Mouse (Mus musculus): Measurements from ENCODE around the gene Pias4. TPM values are rescaled to one million over a fixed set of nuclear protein-coding genes. Genes with fewer than 3 reads are reported as not detected.
A peak's percentile ranks its signal among the peaks of the same experiment; 100 is the strongest.

The Pias4 gene
- polyA plus RNA-seq, 1 experiment from 2014 or later = 36.0 TPM

DNA sequence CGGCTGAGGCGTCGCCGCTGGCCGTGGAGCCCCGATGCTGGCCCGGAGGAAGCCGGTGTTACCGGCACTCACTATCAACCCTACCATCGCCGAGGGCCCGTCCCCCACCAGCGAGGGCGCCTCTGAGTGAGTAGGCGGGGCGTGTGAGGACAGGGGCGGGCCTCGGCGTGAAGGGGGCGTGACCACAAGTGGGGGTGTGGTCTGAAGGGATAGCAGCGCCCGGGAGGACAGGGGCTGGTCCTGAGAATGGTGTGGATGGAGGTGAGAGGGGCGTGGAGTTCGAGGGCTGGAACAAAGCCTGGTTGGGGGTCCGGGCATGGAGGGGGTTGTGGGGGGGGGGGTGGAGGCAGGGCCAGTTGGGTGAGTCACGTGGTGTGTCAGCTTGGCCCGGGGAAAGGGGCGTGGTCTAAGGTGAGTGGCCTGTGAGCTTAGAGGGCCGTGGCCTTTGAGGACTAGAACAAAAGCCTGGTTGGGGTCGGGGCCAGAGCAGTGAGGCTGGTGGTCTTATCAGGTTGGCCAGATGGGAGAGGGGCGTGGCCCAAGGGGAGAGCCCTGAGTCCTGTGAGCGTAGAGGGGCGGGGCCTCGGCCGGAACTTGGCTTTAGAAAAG is 61.5 kb downstream of the Pias4 start:
- WGBS = under 1% methylated on average over 35 of the region's 35 CpGs
- Histone ChIP-seq H3K4me3 (peak overlapping the region; percentile 92), H3K36me3 (peaks cover 32% of the 10 kb centered on the region), H3K4me2 (peak overlapping the region; percentile 77), H3K27me3 (replicated peaks) (no peaks in the 10 kb centered on the region), H3K4me1 (replicated peaks) (peaks cover 21% of the 10 kb centered on the region), H3K9me3 (replicated peaks) (no peaks in the 10 kb centered on the region), H3K9ac (peak overlapping the region; percentile 98), H3K27ac (ENCODE audit: poor library complexity, severe bottlenecking) (peak overlapping the region; percentile 99)
- ATAC-seq (ENCODE audit: insufficient number of reproducible peaks, low FRiP score) = peak; percentile 90

DNA sequence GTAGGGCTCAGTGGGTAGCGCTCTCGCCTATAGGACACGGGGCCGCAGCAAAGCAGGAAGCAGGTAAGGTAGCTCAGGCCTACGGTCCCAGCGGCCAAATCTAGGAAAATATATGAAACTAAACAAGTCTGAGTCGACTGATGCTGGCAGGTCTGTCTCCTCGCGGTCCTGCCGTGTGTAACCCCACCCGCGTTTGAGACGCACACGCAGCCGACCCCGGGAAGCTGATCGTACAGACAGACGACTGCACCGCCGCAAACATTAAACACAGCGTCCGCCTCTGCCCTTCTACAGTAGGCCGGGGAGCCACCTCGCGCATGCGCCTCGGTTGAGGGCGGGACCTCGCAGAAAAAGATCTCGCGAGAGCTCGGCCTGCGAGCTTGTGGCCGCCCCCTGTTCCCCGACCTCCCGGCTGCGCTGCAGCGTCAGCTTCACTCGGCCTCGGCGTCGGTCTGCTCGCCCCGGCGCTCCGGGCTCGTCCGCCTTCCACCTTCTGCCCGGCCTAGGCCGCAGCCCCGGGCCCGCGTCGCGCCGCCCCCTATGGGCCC is 62.1 kb downstream of the Pias4 start, which contains the start of gene Map2k2:
Map2k2 (plus strand) TSS at position 351 of the 548 bp plus-strand sequence.
- peak within 1 kb of the TSS; percentile 77 for H3K4me2 ChIP-seq
- H3K9me3 ChIP-seq (replicated peaks) = no peaks in the 10 kb centered on the region
- under 1% methylated on average over 56 of the region's 56 CpGs for WGBS
- peaks cover 26% of the 10 kb centered on the region for H3K36me3 ChIP-seq
- H3K27ac ChIP-seq (ENCODE audit: poor library complexity, severe bottlenecking) = peak within 1 kb of the TSS; percentile 99
- H3K9ac ChIP-seq = peak within 1 kb of the TSS; percentile 98
- ATAC-seq (ENCODE audit: insufficient number of reproducible peaks, low FRiP score) = peak; percentile 93
- peak within 1 kb of the TSS; percentile 92 for H3K4me3 ChIP-seq
- peaks cover 21% of the 10 kb centered on the region for H3K4me1 ChIP-seq (replicated peaks)
- no peaks in the 10 kb centered on the region for H3K27me3 ChIP-seq (replicated peaks)

Small RNA genes within 50 kb of the gene (microRNA-seq; reads per million reads assigned to microRNA genes)
- gene Mir5615-1 (not detected), gene Mir5615-2 (not detected)

Other genes starting within 250 kb of the Pias4 start
- gene Lmnb2, start 249.7 kb downstream of the Pias4 start, polyA plus RNA-seq (2016; fragmentation: Nextera tagmentation; extraction: Ambion mirVana) = 34.3 and 35.3 TPM in 2 replicates
- 27.8 and 29.9 TPM in 2 replicates for gene Gadd45b, start 237.8 kb downstream of the Pias4 start, polyA plus RNA-seq (2016; fragmentation: Nextera tagmentation; extraction: Ambion mirVana)
- 1.5 and 1.7 TPM in 2 replicates for gene Gng7, start 153.0 kb downstream of the Pias4 start, polyA plus RNA-seq (2016; fragmentation: Nextera tagmentation; extraction: Ambion mirVana)
- not detected in 2 replicates for gene Diras1, start 142.3 kb downstream of the Pias4 start, polyA plus RNA-seq (2016; fragmentation: Nextera tagmentation; extraction: Ambion mirVana)
- 7.5 and 8.7 TPM in 2 replicates for gene Slc39a3, start 130.5 kb downstream of the Pias4 start, polyA plus RNA-seq (2016; fragmentation: Nextera tagmentation; extraction: Ambion mirVana)
- 152 and 154 TPM in 2 replicates for gene Sgta, start 107.7 kb downstream of the Pias4 start, polyA plus RNA-seq (2016; fragmentation: Nextera tagmentation; extraction: Ambion mirVana)
- gene Thop1, start 97.9 kb downstream of the Pias4 start, polyA plus RNA-seq (2016; fragmentation: Nextera tagmentation; extraction: Ambion mirVana) = 35.5 and 36.6 TPM in 2 replicates
- gene Creb3l3, start 69.0 kb downstream of the Pias4 start, polyA plus RNA-seq (2016; fragmentation: Nextera tagmentation; extraction: Ambion mirVana) = 0.31 and 0.47 TPM in 2 replicates
- 161 and 165 TPM in 2 replicates for gene Map2k2, start 62.0 kb downstream of the Pias4 start, polyA plus RNA-seq (2016; fragmentation: Nextera tagmentation; extraction: Ambion mirVana)
- gene Zbtb7a, start 32.7 kb downstream of the Pias4 start, polyA plus RNA-seq (2016; fragmentation: Nextera tagmentation; extraction: Ambion mirVana) = 24.7 and 24.8 TPM in 2 replicates
- 408 and 433 TPM in 2 replicates for gene Eef2, start 8.7 kb upstream of the Pias4 start, polyA plus RNA-seq (2016; fragmentation: Nextera tagmentation; extraction: Ambion mirVana)
- gene Dapk3, start 15.1 kb upstream of the Pias4 start, polyA plus RNA-seq (2016; fragmentation: Nextera tagmentation; extraction: Ambion mirVana) = 62.8 and 69.0 TPM in 2 replicates
- gene 4930442H23Rik, start 15.9 kb upstream of the Pias4 start, polyA plus RNA-seq (2016; fragmentation: Nextera tagmentation; extraction: Ambion mirVana) = 0.18 TPM in 1 of 2 replicates, not detected in the other
- gene Nmrk2, start 34.1 kb upstream of the Pias4 start, polyA plus RNA-seq (2016; fragmentation: Nextera tagmentation; extraction: Ambion mirVana) = 3.9 and 4.9 TPM in 2 replicates
- gene Atcay, start 62.9 kb upstream of the Pias4 start, polyA plus RNA-seq (2016; fragmentation: Nextera tagmentation; extraction: Ambion mirVana) = 0.46 and 0.72 TPM in 2 replicates
- gene Zfr2, start 65.2 kb upstream of the Pias4 start, polyA plus RNA-seq (2016; fragmentation: Nextera tagmentation; extraction: Ambion mirVana) = 6.1 and 7.2 TPM in 2 replicates
- 2.0 and 2.2 TPM in 2 replicates for gene Matk, start 85.0 kb upstream of the Pias4 start, polyA plus RNA-seq (2016; fragmentation: Nextera tagmentation; extraction: Ambion mirVana)
- 243 and 253 TPM in 2 replicates for gene Mrpl54, start 99.0 kb upstream of the Pias4 start, polyA plus RNA-seq (2016; fragmentation: Nextera tagmentation; extraction: Ambion mirVana)
- gene Apba3, start 99.0 kb upstream of the Pias4 start, polyA plus RNA-seq (2016; fragmentation: Nextera tagmentation; extraction: Ambion mirVana) = 43.3 and 46.1 TPM in 2 replicates
- 1.7 and 2.3 TPM in 2 replicates for gene Tjp3, start 123.7 kb upstream of the Pias4 start, polyA plus RNA-seq (2016; fragmentation: Nextera tagmentation; extraction: Ambion mirVana)
- gene Pip5k1c, start 125.0 kb upstream of the Pias4 start, polyA plus RNA-seq (2016; fragmentation: Nextera tagmentation; extraction: Ambion mirVana) = 41.1 and 43.4 TPM in 2 replicates
- gene Cactin, start 153.2 kb upstream of the Pias4 start, polyA plus RNA-seq (2016; fragmentation: Nextera tagmentation; extraction: Ambion mirVana) = 37.3 and 40.3 TPM in 2 replicates
- gene Tbxa2r, start 160.8 kb upstream of the Pias4 start, polyA plus RNA-seq (2016; fragmentation: Nextera tagmentation; extraction: Ambion mirVana) = 13.4 TPM in 2 replicates
- not detected in 2 replicates for gene Gipc3, start 175.3 kb upstream of the Pias4 start, polyA plus RNA-seq (2016; fragmentation: Nextera tagmentation; extraction: Ambion mirVana)
- 107 and 109 TPM in 2 replicates for gene Hmg20b, start 182.6 kb upstream of the Pias4 start, polyA plus RNA-seq (2016; fragmentation: Nextera tagmentation; extraction: Ambion mirVana)
- 13.0 and 13.4 TPM in 2 replicates for gene Mfsd12, start 189.6 kb upstream of the Pias4 start, polyA plus RNA-seq (2016; fragmentation: Nextera tagmentation; extraction: Ambion mirVana)
- 0.82 and 0.91 TPM in 2 replicates for gene 4930404N11Rik, start 197.9 kb upstream of the Pias4 start, polyA plus RNA-seq (2016; fragmentation: Nextera tagmentation; extraction: Ambion mirVana)
- 96.4 and 99.5 TPM in 2 replicates for gene Fzr1, start 210.6 kb upstream of the Pias4 start, polyA plus RNA-seq (2016; fragmentation: Nextera tagmentation; extraction: Ambion mirVana)
- gene Dohh, start 216.5 kb upstream of the Pias4 start, polyA plus RNA-seq (2016; fragmentation: Nextera tagmentation; extraction: Ambion mirVana) = 66.7 and 66.9 TPM in 2 replicates
- 1.9 and 2.2 TPM in 2 replicates for gene Gm48551, start 216.5 kb upstream of the Pias4 start, polyA plus RNA-seq (2016; fragmentation: Nextera tagmentation; extraction: Ambion mirVana)
- 1.2 and 1.8 TPM in 2 replicates for gene Gm48552, start 221.1 kb upstream of the Pias4 start, polyA plus RNA-seq (2016; fragmentation: Nextera tagmentation; extraction: Ambion mirVana)
- 2.9 and 4.3 TPM in 2 replicates for gene Smim24, start 225.1 kb upstream of the Pias4 start, polyA plus RNA-seq (2016; fragmentation: Nextera tagmentation; extraction: Ambion mirVana)